Mouse (Mus musculus) hindbrain, embryonic 11.5 days (tissue): Measurements from ENCODE around the gene Fmn2. TPM values are rescaled to one million over a fixed set of nuclear protein-coding genes. Genes with fewer than 3 reads are reported as not detected.

Source experiments
- ATAC-seq: fragments of 200-750 bp; cut with Nextera tagmentation; 2 replicates; pipeline ENCODE4 v1.8.0; 2017; ENCODE audit warnings: mild to moderate bottlenecking, moderate TSS enrichment, moderate library complexity; ENCODE audit not compliant: low FRiP score
- DNase-seq: peaks from one replicate; pipeline ENCODE4 v3.0.0-alpha.2; 2015; ENCODE audit warnings: low spot score
- H3K27ac ChIP-seq: fragments of 300-500 bp; sonication (generic); 2 replicates; pipeline ENCODE4 v1.5.1; 2014; ENCODE audit warnings: mild to moderate bottlenecking, low read depth, low read length
- H3K27me3 ChIP-seq: fragments of 300-500 bp; sonication (generic); 2 replicates; pipeline ENCODE4 v1.6.1; 2014; ENCODE audit warnings: mild to moderate bottlenecking, low read length, moderate library complexity, mixed read lengths; ENCODE audit not compliant: control insufficient read depth, insufficient read depth
- H3K36me3 ChIP-seq: fragments of 300-500 bp; sonication (generic); 2 replicates; pipeline ENCODE4 v1.6.1; 2014; ENCODE audit warnings: mild to moderate bottlenecking, low read length, moderate library complexity, mixed read lengths; ENCODE audit not compliant: control insufficient read depth, insufficient read depth
- H3K4me1 ChIP-seq: fragments of 300-500 bp; sonication (generic); replicated peaks from 2 replicates; pipeline ENCODE4 v1.6.1; 2014; ENCODE audit warnings: low read length, mixed read lengths; ENCODE audit not compliant: control insufficient read depth, insufficient read depth
- H3K4me2 ChIP-seq: fragments of 300-500 bp; sonication (generic); replicated peaks from 2 replicates; pipeline ENCODE4 v1.6.1; 2014; ENCODE audit warnings: mild to moderate bottlenecking, low read depth, low read length
- H3K4me3 ChIP-seq: fragments of 300-500 bp; sonication (generic); 2 replicates; pipeline ENCODE4 v1.5.1; 2014; ENCODE audit warnings: low read depth, low read length
- H3K9ac ChIP-seq: fragments of 300-500 bp; sonication (generic); 2 replicates; pipeline ENCODE4 v1.6.1; 2014; ENCODE audit warnings: low read depth, low read length
- H3K9me3 ChIP-seq: fragments of 300-500 bp; sonication (generic); 2 replicates; pipeline ENCODE4 v1.6.1; 2016; ENCODE audit warnings: low read length; ENCODE audit not compliant: control insufficient read depth
- WGBS: fragments of 180-500 bp; shearing (Covaris S2); extraction: QIAGEN DNeasy Blood & Tissue Kit; methylation state at CpG from one replicate; pipeline ENCODE4 v1.1.7; 2014; 5-methylcytosine and 5-hydroxymethylcytosine counted together
- polyA plus RNA-seq: library from polyadenylated mRNA; unstranded; fragments of >200 nt; fragmentation: Nextera tagmentation; extraction: Ambion mirVana; gene quantifications from 2 replicates; pipeline ENCODE4 v1.2.1, GENCODE M21; 2014

Fmn2 gene
- polyA plus RNA-seq, 1 experiment from 2014 or later: 11.3 TPM

GRCm38 (mm10) chr1:174836861-174837260 is 335.2 kb downstream of the Fmn2 start:
- no peaks in the 10 kb centered on the region for H3K27me3 ChIP-seq
- WGBS: 95% methylated on average over 23 of the region's 23 CpGs
- H3K4me3 ChIP-seq: no peak overlapping the region
- H3K4me1 ChIP-seq: no peaks in the 10 kb centered on the region
- ATAC-seq (no peak; the same call in 1 of the 2 replicates), DNase-seq (no peak)
- no peak overlapping the region for H3K9ac ChIP-seq
- no peaks in the 10 kb centered on the region for H3K9me3 ChIP-seq
- no peak overlapping the region for H3K4me2 ChIP-seq
- H3K27ac ChIP-seq: no peak overlapping the region
- no peaks in the 10 kb centered on the region for H3K36me3 ChIP-seq

DNA sequence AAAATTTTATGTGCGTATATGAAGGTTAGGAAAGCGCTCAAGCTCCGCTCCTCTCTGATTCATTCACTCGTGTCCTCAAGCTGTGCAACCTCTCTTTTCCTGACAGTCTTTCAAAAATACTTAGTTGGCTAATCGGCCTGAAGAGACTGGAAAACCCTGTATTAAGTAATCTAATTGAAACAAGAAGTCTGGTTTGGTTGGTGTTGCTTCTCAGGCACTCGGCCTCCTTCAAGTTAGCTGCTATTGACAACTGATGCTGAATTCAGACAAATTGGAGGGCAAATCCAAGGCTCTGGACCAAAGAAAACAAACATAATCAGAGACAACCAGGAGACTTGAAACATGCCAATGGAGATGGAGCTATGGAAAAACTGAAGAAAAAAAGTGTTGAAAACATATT is 343.2 kb downstream of the Fmn2 start:
- Histone ChIP-seq H3K4me2 (no peak overlapping the region), H3K9me3 (no peaks in the 10 kb centered on the region), H3K4me3 (no peak overlapping the region), H3K4me1 (no peaks in the 10 kb centered on the region), H3K27me3 (no peaks in the 10 kb centered on the region), H3K27ac (no peak overlapping the region), H3K9ac (no peak overlapping the region), H3K36me3 (no peaks in the 10 kb centered on the region)
- DNase-seq: no peak
- WGBS: 90% methylated on average over 6 of the region's 6 CpGs
- ATAC-seq: no peak

DNA sequence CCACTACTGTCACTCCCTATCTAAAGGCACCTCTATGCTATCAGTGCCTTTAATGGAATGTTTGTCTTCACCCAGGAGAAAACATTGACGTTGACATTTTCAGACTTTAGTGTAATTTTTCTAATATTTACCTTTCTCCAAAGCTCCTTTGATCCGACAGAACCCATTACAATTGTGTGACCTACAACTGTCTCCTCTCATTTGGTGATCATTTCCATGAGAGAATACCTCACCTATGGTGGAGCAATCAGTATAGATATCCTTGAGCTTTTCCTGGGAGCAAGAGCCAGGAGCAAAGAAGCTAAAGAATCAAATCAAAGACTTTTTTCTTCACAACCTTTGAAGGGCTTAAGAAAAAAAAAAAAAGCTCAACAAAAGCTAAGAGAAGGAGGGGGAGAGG is 354.6 kb downstream of the Fmn2 start:
- 74% methylated on average over 2 of the region's 2 CpGs for WGBS
- H3K27ac ChIP-seq: no peak overlapping the region
- H3K4me3 ChIP-seq: no peak overlapping the region
- H3K27me3 ChIP-seq: no peaks in the 10 kb centered on the region
- no peak overlapping the region for H3K9ac ChIP-seq
- no peak overlapping the region for H3K4me2 ChIP-seq
- no peaks in the 10 kb centered on the region for H3K4me1 ChIP-seq
- DNase-seq: no peak
- H3K36me3 ChIP-seq: no peaks in the 10 kb centered on the region
- H3K9me3 ChIP-seq: no peaks in the 10 kb centered on the region
- ATAC-seq: no peak

DNA sequence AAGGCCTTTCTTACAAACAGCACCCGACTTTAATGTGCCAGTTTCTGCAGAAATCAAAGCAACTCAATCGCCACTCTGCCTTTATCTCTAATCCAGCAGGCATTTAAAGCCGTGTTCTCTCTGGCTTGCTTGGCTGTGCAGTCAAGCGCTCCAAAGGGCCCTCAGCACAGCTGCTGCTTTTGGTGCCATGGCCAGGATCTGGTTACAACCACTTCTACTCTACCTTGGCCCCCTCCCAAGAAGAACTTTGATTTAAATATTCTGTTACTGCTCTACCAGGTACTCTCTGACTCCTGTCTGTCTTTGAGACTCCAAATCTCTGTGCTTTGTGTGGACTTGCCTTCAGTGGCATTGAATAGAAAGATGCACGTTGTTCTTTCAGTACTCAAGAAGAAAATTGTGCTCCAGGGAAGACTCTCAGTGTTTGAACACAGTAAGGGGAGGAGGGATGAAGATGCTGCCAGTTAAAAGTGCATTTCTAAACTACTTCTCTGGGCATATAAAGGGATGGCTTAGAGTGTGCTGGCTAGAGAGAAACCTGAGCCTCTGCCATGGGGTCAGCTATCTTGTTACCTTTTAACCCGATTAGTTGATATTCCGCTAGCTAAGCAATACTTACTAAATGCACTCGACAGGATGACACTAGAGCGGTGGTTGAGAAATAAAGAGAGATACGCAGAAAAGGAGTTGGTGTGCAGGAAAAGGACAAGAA is 358.9 kb downstream of the Fmn2 start:
- DNase-seq: no peak
- no peak overlapping the region for H3K4me3 ChIP-seq
- H3K27me3 ChIP-seq: no peaks in the 10 kb centered on the region
- no peak overlapping the region for H3K27ac ChIP-seq
- no peak for ATAC-seq
- WGBS: 81% methylated on average over 10 of the region's 10 CpGs
- no peaks in the 10 kb centered on the region for H3K36me3 ChIP-seq
- no peaks in the 10 kb centered on the region for H3K9me3 ChIP-seq
- no peak overlapping the region for H3K9ac ChIP-seq
- no peaks in the 10 kb centered on the region for H3K4me1 ChIP-seq
- no peak overlapping the region for H3K4me2 ChIP-seq

Other genes with a start within 250 kb of the Fmn2 start
- gene Olfr419, start 249.8 kb upstream of the Fmn2 start, polyA plus RNA-seq: not detected in 2 replicates
- gene Mptx1, start 171.3 kb upstream of the Fmn2 start, polyA plus RNA-seq: not detected in 2 replicates
- gene Olfr417, start 136.7 kb upstream of the Fmn2 start, polyA plus RNA-seq: not detected in 2 replicates
- gene Olfr248, start 110.8 kb upstream of the Fmn2 start, polyA plus RNA-seq: not detected in 2 replicates
- gene Olfr414, start 77.8 kb upstream of the Fmn2 start, polyA plus RNA-seq: not detected in 2 replicates
- gene Olfr220, start 59.7 kb upstream of the Fmn2 start, polyA plus RNA-seq: not detected in 2 replicates